Mouse (Mus musculus) C2C12 (cell line): ENCODE measurements at regions not wholly inside any gene's neighbourhood (a gene's known extent, or its start where the extent isn't known, plus 50 kb on each side); places are given as distances from the start of the nearest gene placed in this dataset.

Source experiments
- CTCF ChIP-seq: IDR thresholded peaks from one replicate; pipeline ENCODE4 v1.5.1; 2011; ENCODE audit not compliant: control insufficient read depth, insufficient read depth, insufficient read length
- MAX ChIP-seq: IDR thresholded peaks from one replicate; pipeline ENCODE4 v1.6.1; 2011; ENCODE audit warnings: mild to moderate bottlenecking, control low read depth
- MYOD1 ChIP-seq: IDR thresholded peaks from one replicate; pipeline ENCODE4 v1.6.1; 2011; ENCODE audit warnings: low read depth; ENCODE audit not compliant: control insufficient read depth, insufficient read length

GRCm38 (mm10) chr11:112346532-112346931, 435.5 kb upstream of the Sox9 start:
- TF ChIP-seq CTCF (no peak), MAX (no peak), MYOD1 (no peak)
